Mouse (Mus musculus) megakaryocyte, adult 5-6 weeks (primary cell): Measurements from ENCODE around the gene Gatad2b. TPM values are rescaled to one million over a fixed set of nuclear protein-coding genes. Genes with fewer than 3 reads are reported as not detected.
"Not testable (repeated sequence)": the region's sequence is repeated elsewhere in the genome, so short reads cannot be mapped to it uniquely, and the experiment has no call there.

Source experiments
- ATAC-seq: 2 replicates; pipeline ENCODE4 v1.8.0; 2016; ENCODE audit warnings: mild to moderate bottlenecking, inconsistent platforms; ENCODE audit not compliant: poor library complexity, severe bottlenecking
- total RNA-seq, 2 experiments: library from RNA; stranded (forward) in 1 of 2; stranded (reverse) in 1 of 2; fragments of 153-499, 151-499 nt in 1 of 2; fragments of 221-1000, 200-1000 nt in 1 of 2; gene quantifications; 2 replicates each; pipeline versions ENCODE4 v1.2.3 to v1.2.4; 2015 to 2017

The Gatad2b gene
- total RNA-seq, 2 experiments from 2014 or later = 25.3 to 91.6 TPM

DNA sequence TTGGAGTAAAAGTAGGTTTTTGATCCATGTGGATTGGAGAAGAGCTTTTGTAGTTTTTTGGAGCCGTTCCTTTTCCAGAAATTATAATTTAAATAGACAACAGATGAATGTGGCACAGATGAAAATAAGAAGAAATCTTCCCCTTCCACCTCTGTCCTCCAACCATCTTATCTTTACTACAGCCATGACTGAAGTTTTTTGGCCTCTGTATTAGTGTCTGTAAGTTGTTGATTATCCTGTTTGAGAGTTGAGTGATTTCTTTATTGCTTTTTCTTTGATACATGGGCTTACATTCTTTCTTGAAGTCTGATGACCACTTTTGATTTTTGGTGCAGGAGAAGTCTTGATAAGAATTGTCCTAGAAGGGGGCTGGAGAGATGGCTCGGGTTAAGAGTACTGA, 1.7 kb downstream of the Gatad2b start:
- ATAC-seq = no peak

DNA sequence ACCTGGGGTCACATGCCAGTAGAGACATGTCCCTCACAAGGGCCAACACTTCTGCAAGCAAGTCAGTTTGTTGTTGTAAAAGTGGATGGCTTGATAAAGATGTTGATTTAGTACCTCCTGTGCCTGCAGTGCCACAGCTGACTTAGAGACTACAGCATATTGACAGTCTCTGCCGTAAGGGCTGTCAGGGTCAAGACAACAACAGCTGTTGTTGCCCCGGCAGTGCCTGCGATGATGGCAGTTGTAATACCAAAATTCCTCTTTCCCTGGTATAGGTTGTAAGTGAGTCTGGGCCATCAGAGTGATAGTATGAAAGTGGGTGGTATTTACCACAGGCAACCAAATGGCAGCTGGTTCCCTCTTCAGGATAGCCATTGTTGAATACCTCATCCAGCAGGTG, 12.8 kb downstream of the Gatad2b start:
- ATAC-seq = no peak

DNA sequence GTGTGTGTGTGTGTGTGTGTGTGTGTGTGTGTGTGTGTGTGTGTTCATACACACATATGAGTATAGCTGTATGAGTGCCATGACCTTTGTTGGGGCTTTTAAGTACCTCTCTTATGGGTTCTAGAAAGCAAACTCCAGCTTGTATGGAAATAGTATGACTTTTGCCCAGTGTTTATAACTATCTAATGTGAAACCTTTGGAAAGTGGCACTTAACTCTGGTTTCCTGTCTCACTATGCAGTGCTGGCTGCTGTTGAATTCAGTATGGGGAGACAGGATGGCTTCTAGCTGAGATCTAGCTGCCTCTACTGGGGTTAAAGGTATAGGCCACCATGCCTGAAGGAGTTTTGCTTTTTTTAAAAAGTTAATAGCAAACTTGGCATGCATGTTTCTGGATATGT, 16.6 kb downstream of the Gatad2b start:
- ATAC-seq = no peak

DNA sequence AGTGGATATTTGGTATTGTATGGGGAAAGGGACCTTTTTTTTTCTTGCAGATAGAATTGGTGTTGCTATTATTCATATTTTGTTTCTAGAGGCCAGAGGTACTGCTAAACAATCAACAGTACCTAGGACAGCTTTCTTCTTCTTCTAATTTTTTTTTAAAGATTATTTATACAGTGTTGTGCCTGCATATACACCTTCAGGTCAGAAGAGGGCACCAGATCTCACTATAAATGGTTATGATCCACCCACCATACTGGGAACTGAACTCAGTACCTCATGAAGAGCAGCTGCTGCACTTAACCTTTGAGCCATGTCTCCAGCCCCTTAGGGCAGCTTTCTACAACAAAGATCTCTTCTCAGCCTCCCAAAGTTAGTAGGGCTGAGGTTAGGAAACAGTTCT, 20.4 kb downstream of the Gatad2b start:
- ATAC-seq = peak; percentile 64

DNA sequence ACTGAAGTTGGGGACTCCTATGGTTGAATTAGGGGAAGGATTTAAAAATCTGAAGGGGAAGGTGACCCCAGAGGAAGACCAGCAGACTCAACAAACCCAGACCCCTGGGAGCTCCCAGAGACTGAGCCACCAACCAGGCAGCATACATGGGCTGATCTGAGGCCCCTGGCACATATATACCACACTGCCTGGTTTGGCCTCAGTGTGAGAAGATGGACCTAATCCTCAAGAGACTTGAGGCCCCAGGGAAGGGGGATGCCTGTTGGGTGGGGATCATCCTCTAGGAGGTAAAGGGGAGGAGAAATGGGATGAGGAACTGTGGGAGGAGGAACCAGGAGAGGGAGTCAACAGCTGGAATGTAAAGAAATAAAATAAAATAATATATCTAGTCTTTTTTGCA, 21.3 kb downstream of the Gatad2b start:
- no peak for ATAC-seq

DNA sequence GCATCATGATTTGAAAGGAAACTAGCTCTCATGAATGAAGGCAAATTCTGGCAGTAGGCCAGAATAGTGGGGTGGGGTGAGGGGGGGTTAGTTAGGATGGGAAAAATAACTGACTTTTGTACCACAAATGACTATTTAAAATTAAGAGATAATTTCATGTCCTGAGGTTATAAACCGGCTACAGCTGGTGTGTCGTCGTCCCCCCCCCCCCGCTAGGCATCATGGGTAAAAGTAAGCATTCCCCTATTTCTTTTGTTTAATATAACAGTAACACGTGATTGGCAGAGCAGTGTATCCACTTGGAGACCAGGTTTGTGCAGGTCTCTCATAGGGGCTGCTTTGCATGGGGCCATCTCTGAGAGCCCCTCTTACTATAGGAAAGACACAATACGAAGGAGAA, 29.3 kb downstream of the Gatad2b start:
- no peak for ATAC-seq

DNA sequence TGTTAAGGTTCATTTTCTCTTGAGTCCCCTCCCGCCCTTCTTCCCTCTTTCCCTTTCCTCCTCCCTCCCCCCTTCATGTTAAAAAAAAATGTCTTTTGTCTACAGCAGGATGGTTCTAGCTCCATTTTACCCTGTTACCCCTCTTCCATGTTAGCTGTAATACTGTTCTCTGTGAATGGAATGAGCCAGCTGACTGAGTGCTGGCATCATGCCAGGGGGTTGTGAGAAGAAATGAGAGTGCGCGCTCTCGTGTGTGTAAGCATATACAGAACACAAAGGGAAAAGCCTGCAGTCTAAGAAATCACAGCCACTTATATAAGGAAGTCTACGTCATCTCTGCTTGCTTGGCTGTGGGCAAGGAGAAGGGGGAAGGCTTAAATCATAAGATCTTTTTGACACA, 30.1 kb downstream of the Gatad2b start:
- ATAC-seq = no peak

DNA sequence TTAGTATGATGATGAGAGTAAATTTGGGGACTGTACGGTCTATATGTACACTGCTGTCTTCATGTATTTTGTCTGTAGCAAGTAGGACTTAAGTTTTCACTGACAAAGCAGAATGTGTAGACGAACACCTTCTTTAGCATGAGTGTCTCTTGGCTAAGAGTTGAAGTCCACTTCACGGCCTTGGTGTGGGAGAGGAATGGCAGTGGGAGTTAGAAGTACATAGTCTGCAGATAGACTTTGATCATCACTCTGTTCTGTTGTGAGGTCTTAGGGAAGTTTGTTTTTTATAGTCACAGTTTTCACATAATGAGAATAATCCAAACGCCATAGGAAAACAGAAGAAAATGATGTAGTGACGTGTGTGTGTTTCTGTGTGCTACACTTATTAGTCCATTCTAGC, 39.5 kb downstream of the Gatad2b start:
- no peak for ATAC-seq

DNA sequence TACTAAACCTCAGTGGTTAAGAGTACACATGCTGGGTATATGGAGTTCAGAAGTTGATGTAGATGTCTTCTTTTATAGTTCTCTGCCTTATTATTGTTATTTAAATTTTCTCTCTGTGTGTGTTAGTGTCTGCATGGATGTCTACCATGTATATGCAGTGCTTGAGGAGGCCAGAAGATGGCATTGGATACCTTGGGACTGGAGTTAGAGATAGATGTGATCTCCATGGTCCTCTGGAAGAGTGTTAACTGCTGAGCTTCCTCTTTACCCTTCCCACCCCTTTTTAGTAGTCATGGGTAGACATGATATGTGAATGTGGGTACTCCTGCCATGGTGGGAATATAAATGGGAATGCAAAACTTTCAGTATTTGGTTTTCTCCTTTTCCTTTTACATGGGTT, 42.5 kb downstream of the Gatad2b start:
- no peak for ATAC-seq

DNA sequence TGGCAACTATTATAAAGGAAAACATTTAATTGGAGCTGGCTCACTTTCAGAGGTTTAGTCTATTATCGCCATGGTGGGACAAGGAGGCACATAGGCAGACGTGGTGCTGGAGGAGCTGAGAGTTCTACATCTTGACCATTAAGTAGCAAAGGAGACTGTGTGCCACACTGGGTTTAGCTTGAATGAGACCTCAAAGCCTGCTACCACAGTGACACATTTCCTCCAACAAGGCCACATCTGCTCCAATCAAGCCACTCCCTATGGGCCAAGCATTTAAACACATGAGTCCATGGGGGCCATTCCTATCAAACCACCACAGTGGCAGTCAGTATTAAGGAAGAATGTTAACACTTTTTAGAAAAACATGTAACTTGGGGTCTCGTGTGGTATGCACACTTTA, 45.2 kb downstream of the Gatad2b start:
- no peak for ATAC-seq

DNA sequence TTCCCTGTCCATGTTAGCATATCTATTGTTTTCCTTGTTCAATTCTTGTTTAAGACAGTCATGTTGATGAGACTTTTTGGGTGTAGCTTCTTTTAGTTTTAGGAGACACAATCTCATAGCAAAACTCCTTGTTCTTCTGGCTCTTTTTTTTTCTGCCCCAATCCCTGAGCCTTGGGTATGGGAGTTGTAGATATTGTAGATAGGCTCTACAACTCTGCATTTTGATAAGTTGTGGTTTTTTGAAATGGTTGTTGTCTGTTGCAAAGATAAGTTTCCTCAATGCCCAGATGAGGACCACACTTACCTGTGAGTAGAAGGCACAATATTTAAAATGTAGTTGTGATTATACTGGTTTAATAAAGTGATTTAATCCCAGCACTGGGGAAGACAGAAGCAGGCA, 47.2 kb downstream of the Gatad2b start:
- no peak for ATAC-seq

DNA sequence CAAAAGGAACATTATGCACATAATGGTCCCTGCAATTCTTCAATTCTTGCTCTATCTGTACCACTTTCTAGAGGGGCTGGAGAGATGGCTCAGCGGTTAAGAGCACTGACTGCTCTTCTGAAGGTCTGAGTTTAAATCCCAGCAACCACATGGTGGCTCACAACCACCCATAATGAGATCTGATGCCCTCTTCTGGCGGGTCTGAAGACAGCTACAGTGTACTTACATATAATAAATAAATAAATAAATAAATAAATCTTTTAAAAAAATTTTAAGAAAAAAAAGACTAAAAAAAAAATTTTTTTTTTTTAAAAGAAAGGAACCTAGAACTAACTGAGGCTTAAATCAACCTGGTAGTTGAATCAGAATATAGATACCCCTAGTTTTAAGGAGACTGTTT, 49.9 kb downstream of the Gatad2b start:
- ATAC-seq = not testable (repeated sequence)

DNA sequence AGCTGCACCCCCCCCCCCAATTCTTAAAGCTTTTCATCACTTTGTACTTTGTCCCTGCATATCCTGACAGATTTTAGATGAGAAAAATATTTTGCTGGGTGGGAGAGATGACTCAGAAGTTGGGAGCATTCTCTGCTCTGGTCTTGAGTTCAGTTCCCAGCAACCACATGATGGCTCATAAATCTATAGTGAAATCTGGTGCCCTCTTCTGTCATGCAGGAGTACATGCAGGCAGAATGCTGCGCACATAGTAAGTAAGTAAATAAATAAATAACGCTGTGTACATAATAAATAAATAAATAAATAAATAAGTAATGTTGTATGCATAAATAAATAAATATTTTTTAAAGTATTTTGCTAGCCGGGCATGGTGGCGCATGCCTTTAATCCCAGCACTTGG, 54.9 kb downstream of the Gatad2b start:
- no peak for ATAC-seq

DNA sequence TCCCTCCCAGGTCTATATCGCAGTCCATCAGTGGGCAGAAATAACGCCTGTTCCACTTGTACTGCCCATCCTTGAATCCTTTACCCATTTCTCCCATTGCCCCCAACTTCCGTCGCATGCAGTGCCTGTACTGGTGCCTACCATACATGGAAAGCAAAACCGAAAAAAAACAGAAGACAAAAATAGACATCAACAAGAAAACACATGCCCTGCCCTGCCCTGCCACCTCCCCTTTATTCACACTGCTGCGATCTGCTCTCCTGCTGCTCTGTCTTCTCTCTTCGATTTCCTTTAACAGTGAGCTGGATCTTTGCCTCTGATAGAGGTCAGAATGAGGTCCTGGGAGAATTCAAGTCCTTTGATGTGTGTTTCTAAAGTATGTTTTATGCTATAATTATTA, 65.0 kb downstream of the Gatad2b start:
- ATAC-seq = no peak

DNA sequence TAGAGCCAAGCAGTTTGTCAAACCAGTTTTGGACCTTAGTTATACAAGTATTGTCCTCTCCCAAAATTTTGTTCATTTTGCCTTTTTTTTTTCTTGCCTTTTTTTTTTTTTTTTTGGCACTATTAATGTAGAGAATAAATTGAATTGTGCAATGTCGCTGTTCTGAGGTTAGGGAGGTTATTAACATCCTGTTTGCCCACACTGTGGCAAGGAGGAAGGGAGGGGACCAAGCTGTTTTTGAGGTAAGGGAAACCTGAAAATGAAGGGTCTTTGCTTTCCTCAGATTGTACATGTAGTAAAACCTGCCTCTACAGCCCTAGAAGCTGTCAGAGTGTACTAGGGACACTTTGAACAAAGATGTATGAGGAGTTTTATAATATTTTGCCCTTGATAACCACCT, 66.3 kb downstream of the Gatad2b start:
- ATAC-seq = no peak

DNA sequence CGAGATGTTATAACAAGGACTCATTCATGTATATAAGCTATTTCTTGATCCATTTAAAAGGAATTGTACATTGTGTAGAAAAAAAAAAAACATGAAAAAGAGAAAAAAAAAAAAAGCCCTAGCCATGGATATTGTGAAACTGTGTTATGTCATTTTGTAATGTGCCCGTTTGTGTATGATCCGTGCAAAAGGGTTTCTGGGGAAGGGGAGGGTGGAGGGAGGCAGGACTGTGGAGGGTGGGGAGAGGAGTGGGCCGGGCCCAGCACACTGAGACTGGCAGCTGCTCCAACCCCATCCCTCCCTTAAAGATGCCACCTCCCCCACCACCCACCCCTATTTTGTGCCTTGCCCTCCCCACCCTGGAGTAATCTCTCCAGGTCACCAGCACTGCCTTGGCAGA, 68.5 kb downstream of the Gatad2b start:
- peak; percentile 52 for ATAC-seq

DNA sequence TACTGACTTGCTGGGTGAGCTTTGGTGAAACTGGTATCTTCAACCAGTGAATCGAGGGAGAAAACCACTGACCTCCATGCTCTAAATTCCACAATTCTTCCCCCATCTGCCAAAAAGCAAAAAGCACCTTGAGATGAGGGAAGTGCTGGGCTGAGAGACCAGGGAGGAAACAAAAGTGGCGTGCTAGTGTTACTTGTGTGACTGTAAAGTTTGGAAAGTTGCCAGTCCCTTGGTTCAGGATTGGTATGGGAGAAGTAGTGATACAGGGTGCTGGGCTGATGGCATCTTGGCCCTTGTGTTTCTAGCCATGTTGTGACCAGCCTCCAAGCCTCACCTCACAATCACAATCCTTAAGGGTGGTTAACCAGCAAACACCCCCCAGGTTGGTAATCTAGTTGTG, 69.4 kb downstream of the Gatad2b start:
- peak; percentile 27; the same call in 1 of the 2 replicates for ATAC-seq

DNA sequence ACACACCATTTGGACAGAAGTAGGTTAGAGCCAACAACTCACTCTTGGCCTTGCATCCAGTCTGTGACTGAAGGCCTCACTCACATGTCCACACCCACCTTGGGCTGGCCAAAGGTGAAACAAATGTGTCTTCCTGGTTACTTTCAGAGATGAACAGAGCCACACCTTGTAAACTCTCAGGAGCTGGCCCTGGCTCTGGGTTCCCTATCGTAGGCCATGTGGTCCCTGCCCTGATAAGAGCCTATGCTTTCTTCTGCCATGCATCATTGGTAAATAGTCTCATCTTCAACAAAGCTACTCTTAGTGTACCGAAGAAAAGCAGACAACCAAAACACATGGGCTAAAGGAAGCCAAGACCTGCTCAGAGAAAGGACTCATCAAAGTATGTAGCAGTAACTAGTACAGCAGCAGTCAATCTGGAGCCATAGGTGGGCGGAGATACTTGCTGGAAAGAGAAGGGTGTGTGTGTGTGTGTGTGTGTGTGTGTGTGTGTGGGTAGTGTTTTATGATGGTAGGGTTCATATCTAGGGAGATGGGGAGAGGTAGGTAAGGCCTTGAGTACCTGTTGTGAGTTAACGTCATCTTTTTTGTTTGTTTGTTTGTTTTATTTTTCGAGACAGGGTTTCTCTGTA, 74.1 kb downstream of the Gatad2b start:
- no peak for ATAC-seq

DNA sequence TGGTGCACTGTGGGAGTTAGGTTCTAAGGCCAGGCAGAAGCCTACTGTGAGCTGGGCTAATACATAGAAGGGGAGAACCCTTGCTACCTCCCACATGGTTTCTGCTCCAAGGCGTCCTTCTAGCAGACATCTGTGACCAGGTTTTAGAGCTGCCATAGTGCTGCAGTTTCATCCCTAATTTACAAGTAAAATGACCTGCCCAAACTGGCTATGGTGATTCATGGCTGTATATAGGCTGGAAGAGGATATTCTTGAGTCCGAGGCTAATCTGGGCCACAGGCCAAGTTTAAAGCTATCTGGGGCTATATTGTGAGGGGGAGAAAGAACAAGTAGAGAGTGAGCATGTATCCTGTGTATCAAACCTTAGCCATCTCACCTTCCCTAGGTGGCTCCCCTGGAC, 76.1 kb downstream of the Gatad2b start:
- ATAC-seq = no peak

DNA sequence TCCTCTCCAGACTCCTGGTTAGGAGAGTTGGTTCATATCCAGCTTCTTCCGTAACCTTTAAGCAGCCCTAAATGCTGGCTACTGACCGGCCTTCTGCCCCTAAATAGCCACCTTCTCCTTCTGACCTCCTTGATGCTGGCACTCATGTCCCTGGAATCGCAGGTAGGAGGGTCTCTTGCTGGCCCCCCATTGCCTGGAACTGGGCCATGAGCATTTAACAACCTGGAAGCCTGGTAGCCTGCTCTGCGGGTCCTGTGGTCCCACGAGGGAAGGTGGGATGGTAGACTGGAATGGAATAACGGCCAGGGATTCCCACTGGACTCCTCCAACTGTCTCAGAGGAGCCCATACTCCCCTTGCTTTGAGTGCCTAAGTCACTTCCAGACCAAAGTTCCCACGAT, 78.9 kb downstream of the Gatad2b start:
- no peak for ATAC-seq

DNA sequence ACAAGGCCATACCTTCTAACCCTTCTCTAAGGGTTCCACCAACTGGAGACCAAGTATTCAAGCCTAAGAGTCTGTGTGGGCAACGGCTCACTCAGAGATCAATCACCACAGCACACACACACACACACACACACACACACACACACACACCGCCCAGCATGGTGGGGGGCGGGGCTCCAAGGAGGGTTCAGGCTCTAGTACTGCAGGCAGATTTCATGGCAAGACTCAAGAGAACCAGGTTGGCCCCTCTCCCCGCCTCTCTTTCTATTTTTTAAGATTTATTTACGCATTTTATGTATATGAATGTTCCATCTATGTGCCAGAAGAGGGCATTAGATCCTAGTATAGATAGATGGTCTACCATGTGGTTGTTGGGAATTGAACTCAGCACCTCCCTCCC, 79.8 kb downstream of the Gatad2b start:
- ATAC-seq = no peak

DNA sequence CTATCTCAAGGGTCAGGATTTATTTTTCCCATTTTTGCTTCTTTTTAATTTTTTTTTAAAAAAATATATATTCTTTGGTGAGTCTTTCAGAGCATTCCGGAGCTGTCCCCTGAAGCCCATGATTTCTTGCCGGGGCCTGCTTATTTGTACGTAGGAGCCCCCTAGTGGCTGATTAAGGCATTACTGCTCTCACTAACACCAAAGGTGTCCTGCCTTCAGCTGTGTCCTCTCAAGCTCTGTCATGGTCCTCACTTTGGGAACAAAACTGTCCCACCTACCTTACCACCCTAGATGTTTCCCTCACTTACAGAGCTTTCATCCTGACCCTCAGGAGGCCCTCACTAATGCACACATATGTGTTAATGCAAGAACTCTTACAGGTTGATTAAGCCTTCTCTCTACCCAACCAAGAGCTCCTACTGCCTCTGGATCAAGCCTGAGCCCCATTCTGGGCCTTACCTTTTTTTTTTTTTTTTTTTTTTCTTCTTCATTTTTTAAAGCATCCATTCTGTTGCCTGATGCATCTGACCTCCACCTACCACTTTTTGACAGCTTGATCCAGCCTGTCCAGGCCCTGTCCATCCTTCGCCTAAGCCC, 80.6 kb downstream of the Gatad2b start:
- ATAC-seq = peak; percentile 84

DNA sequence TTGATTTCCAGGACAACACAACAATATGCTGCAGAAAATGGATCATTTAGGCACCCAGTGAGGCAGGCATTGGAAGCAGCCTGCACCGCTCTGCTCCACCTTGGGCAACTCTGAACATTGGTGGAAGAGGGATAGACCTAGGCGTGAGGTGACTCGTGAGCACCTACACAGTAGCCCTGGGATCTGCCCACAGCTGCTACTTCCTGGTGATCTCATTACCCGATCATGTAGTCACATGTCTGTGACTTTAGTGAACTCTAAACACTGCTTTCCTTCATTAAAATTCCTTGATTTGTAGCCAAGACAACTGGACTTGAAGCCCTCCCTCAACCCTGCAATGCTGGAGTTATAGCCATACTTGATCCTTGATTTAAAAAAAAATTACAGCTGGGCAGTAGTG, 81.4 kb downstream of the Gatad2b start:
- ATAC-seq = no peak
